Mouse (Mus musculus): ENCODE measurements around the gene Kxd1. TPM values are rescaled to one million over a fixed set of nuclear protein-coding genes. Genes with fewer than 3 reads are reported as not detected.

Kxd1 gene
- polyA plus RNA-seq, 1 experiment from 2014 or later, result 29.0 TPM

- no peak for ATAC-seq (ENCODE audit: low read depth)
- no peaks in the 10 kb centered on the region for H3K27me3 ChIP-seq (ENCODE audit: control insufficient read depth, insufficient read depth, low read depth, low read length)
- no peak overlapping the region for H3K9ac ChIP-seq (ENCODE audit: low read depth, low read length)
- 0 out of 2 replicates have a peak, but pooled peaks cover 2% of the 10 kb centered on the region for H3K9me3 ChIP-seq (replicated peaks; ENCODE audit: control insufficient read depth, low read length)
- 78% methylated on average over 4 of the region's 4 CpGs for WGBS (ENCODE audit: insufficient replicate concordance)
- H3K4me1 ChIP-seq (ENCODE audit: control insufficient read depth, low read depth, low read length), result peaks cover 16% of the 10 kb centered on the region
- H3K36me3 ChIP-seq (ENCODE audit: control insufficient read depth, insufficient read depth), result no peaks in the 10 kb centered on the region
- H3K27ac ChIP-seq (ENCODE audit: low read length), result no peak overlapping the region
- H3K4me2 ChIP-seq (ENCODE audit: low read depth, low read length), result no peak overlapping the region
- no peak overlapping the region for H3K4me3 ChIP-seq (ENCODE audit: low read depth, low read length)
These were observed 64.5 kb downstream of the Kxd1 start for GRCm38 (mm10) chr8:70463306-70463705.

DNA sequence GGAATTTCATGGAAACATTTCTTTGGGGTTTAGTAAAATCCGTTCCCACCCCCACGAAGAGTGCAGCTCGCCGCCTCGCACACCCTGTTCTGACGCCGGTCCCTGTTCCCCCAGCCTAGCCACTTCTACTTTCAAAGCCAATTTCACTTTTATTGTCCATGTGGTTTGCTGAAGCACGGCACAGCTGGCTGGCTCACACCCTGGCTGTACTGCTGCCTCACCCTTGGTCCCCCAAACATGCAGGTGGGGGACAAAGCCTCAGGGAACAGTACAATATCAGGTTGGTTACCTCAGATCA, 65.3 kb downstream of the Kxd1 start:
- Histone ChIP-seq H3K4me2 (ENCODE audit: low read depth, low read length) (no peak overlapping the region), H3K4me1 (ENCODE audit: control insufficient read depth, low read depth, low read length) (peaks cover 11% of the 10 kb centered on the region), H3K36me3 (ENCODE audit: control insufficient read depth, insufficient read depth) (no peaks in the 10 kb centered on the region), H3K4me3 (ENCODE audit: low read depth, low read length) (no peak overlapping the region), H3K9me3 (replicated peaks; ENCODE audit: control insufficient read depth, low read length) (0 out of 2 replicates have a peak, but pooled peaks cover 2% of the 10 kb centered on the region), H3K27ac (ENCODE audit: low read length) (no peak overlapping the region), H3K9ac (ENCODE audit: low read depth, low read length) (no peak overlapping the region), H3K27me3 (ENCODE audit: control insufficient read depth, insufficient read depth, low read depth, low read length) (no peaks in the 10 kb centered on the region)
- ATAC-seq (ENCODE audit: low read depth), result no peak
- 87% methylated on average over 8 of the region's 8 CpGs for WGBS (ENCODE audit: insufficient replicate concordance)

DNA sequence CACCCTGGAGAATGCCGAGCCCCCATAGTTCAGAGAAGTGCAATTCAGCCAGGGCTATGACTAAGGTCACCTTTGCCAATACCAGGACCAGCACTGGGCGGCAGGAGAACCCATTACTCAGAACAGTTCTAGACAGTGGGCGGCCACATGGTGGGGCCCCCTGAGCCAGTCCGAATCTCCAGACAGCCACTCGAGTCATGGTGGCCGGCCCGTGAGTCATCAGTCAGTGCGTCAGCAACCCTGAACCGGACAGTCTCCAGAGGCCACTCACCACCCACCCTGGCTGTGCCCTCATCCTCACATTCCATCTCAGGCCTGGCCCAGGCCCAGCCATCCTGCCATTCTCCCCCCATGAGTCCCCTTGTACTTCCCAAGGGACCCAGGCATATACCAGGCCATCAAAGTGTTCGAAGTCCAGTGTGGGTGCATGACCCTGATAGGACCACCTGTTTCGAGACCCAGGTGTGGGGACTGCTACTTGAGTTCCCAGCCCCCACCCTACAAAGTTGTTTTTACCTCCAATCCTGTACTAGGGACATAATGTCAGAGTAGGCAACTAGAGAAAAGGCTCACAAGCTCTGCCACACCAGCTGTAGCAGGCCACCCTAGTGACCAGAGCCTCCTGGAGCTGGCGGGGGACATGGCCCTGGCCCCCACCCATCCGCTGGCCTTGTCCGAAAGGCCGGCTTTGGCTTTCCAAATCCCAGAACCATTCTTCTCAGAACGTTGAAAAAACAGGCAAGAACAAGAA, 65.8 kb downstream of the Kxd1 start:
- Histone ChIP-seq H3K27ac (ENCODE audit: low read length) (no peak overlapping the region), H3K4me2 (ENCODE audit: low read depth, low read length) (no peak overlapping the region), H3K9me3 (replicated peaks; ENCODE audit: control insufficient read depth, low read length) (0 out of 2 replicates have a peak, but pooled peaks cover 2% of the 10 kb centered on the region), H3K27me3 (ENCODE audit: control insufficient read depth, insufficient read depth, low read depth, low read length) (no peaks in the 10 kb centered on the region), H3K36me3 (ENCODE audit: control insufficient read depth, insufficient read depth) (no peaks in the 10 kb centered on the region), H3K9ac (ENCODE audit: low read depth, low read length) (no peak overlapping the region), H3K4me3 (ENCODE audit: low read depth, low read length) (no peak overlapping the region), H3K4me1 (ENCODE audit: control insufficient read depth, low read depth, low read length) (peaks cover 6% of the 10 kb centered on the region)
- WGBS (ENCODE audit: insufficient replicate concordance), result 79% methylated on average over 16 of the region's 16 CpGs
- no peak for ATAC-seq (ENCODE audit: low read depth)

DNA sequence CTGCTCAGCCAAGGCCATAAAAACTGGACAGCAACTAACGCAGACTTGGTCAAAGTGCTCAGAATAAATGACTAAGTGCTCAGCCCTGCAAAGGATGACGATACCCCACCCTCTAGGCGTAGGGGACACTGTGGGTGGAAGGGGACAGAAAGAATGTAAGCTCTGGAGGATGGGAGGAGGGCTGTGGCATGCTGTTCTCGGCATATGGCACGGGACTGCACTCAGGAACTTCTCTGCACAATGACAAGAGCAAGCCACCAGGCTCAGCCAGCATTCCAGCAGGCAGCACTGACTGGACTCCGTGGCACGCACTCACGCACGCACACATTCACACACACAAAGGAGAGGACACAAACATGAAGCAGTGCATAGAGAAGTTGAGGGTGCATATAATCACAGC, 67.2 kb downstream of the Kxd1 start:
- Histone ChIP-seq H3K36me3 (ENCODE audit: control insufficient read depth, insufficient read depth) (no peaks in the 10 kb centered on the region), H3K4me1 (ENCODE audit: control insufficient read depth, low read depth, low read length) (no peaks in the 10 kb centered on the region), H3K9ac (ENCODE audit: low read depth, low read length) (no peak overlapping the region), H3K27ac (ENCODE audit: low read length) (no peak overlapping the region), H3K27me3 (ENCODE audit: control insufficient read depth, insufficient read depth, low read depth, low read length) (no peaks in the 10 kb centered on the region), H3K9me3 (replicated peaks; ENCODE audit: control insufficient read depth, low read length) (0 out of 2 replicates have a peak, but pooled peaks cover 2% of the 10 kb centered on the region), H3K4me3 (ENCODE audit: low read depth, low read length) (no peak overlapping the region), H3K4me2 (ENCODE audit: low read depth, low read length) (no peak overlapping the region)
- 83% methylated on average over 9 of the region's 9 CpGs for WGBS (ENCODE audit: insufficient replicate concordance)
- no peak for ATAC-seq (ENCODE audit: low read depth)

- no peaks in the 10 kb centered on the region for H3K36me3 ChIP-seq (ENCODE audit: control insufficient read depth, insufficient read depth)
- no peak overlapping the region for H3K4me2 ChIP-seq (ENCODE audit: low read depth, low read length)
- WGBS (ENCODE audit: insufficient replicate concordance), result 81% methylated on average over 5 of the region's 5 CpGs
- no peak overlapping the region for H3K4me3 ChIP-seq (ENCODE audit: low read depth, low read length)
- H3K27me3 ChIP-seq (ENCODE audit: control insufficient read depth, insufficient read depth, low read depth, low read length), result no peaks in the 10 kb centered on the region
- H3K4me1 ChIP-seq (ENCODE audit: control insufficient read depth, low read depth, low read length), result no peaks in the 10 kb centered on the region
- no peak overlapping the region for H3K9ac ChIP-seq (ENCODE audit: low read depth, low read length)
- 0 out of 2 replicates have a peak, but pooled peaks cover 2% of the 10 kb centered on the region for H3K9me3 ChIP-seq (replicated peaks; ENCODE audit: control insufficient read depth, low read length)
- no peak for ATAC-seq (ENCODE audit: low read depth)
- no peak overlapping the region for H3K27ac ChIP-seq (ENCODE audit: low read length)
These were observed 67.6 kb downstream of the Kxd1 start for GRCm38 (mm10) chr8:70460199-70460598.

DNA sequence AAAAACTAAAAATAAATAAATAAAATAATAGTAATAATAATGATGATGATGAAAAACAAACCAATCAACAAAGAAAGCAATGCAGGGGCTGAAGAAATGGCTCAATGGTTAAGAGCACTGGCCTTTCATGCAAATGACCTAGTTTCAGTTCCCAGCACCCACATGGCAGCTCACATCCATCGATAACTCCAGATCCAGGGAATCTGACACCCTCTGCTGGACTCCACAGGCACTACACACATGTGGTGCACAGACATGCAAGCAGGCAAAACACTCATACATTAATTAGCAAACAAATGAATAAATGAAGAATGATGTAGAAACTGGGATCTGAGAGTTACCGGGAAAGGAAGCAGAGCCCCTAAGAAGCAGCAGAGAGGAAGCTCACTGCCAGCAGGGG, 68.1 kb downstream of the Kxd1 start:
- 92% methylated on average over 2 of the region's 2 CpGs for WGBS (ENCODE audit: insufficient replicate concordance)
- no peak overlapping the region for H3K4me3 ChIP-seq (ENCODE audit: low read depth, low read length)
- H3K4me1 ChIP-seq (ENCODE audit: control insufficient read depth, low read depth, low read length), result no peaks in the 10 kb centered on the region
- no peak for ATAC-seq (ENCODE audit: low read depth)
- H3K9ac ChIP-seq (ENCODE audit: low read depth, low read length), result no peak overlapping the region
- H3K27me3 ChIP-seq (ENCODE audit: control insufficient read depth, insufficient read depth, low read depth, low read length), result no peaks in the 10 kb centered on the region
- no peak overlapping the region for H3K4me2 ChIP-seq (ENCODE audit: low read depth, low read length)
- H3K9me3 ChIP-seq (replicated peaks; ENCODE audit: control insufficient read depth, low read length), result 0 out of 2 replicates have a peak, but pooled peaks cover 2% of the 10 kb centered on the region
- no peaks in the 10 kb centered on the region for H3K36me3 ChIP-seq (ENCODE audit: control insufficient read depth, insufficient read depth)
- no peak overlapping the region for H3K27ac ChIP-seq (ENCODE audit: low read length)

DNA sequence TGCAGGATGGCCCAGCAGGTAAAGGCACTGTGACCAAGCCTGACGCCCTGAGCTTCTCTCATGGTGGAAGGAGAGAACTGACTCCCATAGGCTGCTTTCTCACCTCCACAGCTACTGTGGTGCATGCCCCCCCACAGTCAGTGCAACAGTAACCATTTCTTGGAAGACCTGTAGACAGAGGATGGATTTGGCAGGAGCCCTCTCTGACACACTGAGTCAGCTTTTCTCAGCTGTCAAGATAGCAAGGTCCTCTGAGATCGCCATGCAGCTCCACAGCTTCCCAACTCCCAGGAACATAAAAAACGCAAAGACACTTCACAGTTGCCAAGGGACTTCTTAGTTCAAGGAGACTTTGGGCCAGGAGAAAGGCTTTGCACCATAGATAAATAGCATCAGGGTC, 69.3 kb downstream of the Kxd1 start:
- Histone ChIP-seq H3K9ac (ENCODE audit: low read depth, low read length) (no peak overlapping the region), H3K4me1 (ENCODE audit: control insufficient read depth, low read depth, low read length) (no peaks in the 10 kb centered on the region), H3K4me2 (ENCODE audit: low read depth, low read length) (no peak overlapping the region), H3K9me3 (replicated peaks; ENCODE audit: control insufficient read depth, low read length) (0 out of 2 replicates have a peak, but pooled peaks cover 2% of the 10 kb centered on the region), H3K27ac (ENCODE audit: low read length) (no peak overlapping the region), H3K4me3 (ENCODE audit: low read depth, low read length) (no peak overlapping the region), H3K27me3 (ENCODE audit: control insufficient read depth, insufficient read depth, low read depth, low read length) (no peaks in the 10 kb centered on the region), H3K36me3 (ENCODE audit: control insufficient read depth, insufficient read depth) (no peaks in the 10 kb centered on the region)
- ATAC-seq (ENCODE audit: low read depth), result no peak
- WGBS (ENCODE audit: insufficient replicate concordance), result 73% methylated on average over 3 of the region's 3 CpGs

Other genes starting within 250 kb of the Kxd1 start
- 3.7 and 4.7 TPM in 2 replicates for gene Homer3, start 245.1 kb downstream of the Kxd1 start, polyA plus RNA-seq (2015; fragmentation: Nextera tagmentation; extraction: Ambion mirVana)
- gene Ddx49, start 225.5 kb downstream of the Kxd1 start, polyA plus RNA-seq (2015; fragmentation: Nextera tagmentation; extraction: Ambion mirVana), result 19.8 and 21.1 TPM in 2 replicates
- 195 and 209 TPM in 2 replicates for gene Cope, start 225.4 kb downstream of the Kxd1 start, polyA plus RNA-seq (2015; fragmentation: Nextera tagmentation; extraction: Ambion mirVana)
- gene Cers1, start 212.2 kb downstream of the Kxd1 start, polyA plus RNA-seq (2015; fragmentation: Nextera tagmentation; extraction: Ambion mirVana), result 0.05 and 0.24 TPM in 2 replicates
- 0.18 and 0.34 TPM in 2 replicates for gene Gdf1, start 198.1 kb downstream of the Kxd1 start, polyA plus RNA-seq (2015; fragmentation: Nextera tagmentation; extraction: Ambion mirVana)
- gene Upf1, start 174.7 kb downstream of the Kxd1 start, polyA plus RNA-seq (2015; fragmentation: Nextera tagmentation; extraction: Ambion mirVana), result 5.5 and 5.6 TPM in 2 replicates
- gene Comp, start 154.4 kb downstream of the Kxd1 start, polyA plus RNA-seq (2015; fragmentation: Nextera tagmentation; extraction: Ambion mirVana), result 1.3 and 1.6 TPM in 2 replicates
- 3.4 and 3.9 TPM in 2 replicates for gene Crtc1, start 88.4 kb downstream of the Kxd1 start, polyA plus RNA-seq (2015; fragmentation: Nextera tagmentation; extraction: Ambion mirVana)
- 5.6 and 7.1 TPM in 2 replicates for gene Klhl26, start 51.0 kb downstream of the Kxd1 start, polyA plus RNA-seq (2015; fragmentation: Nextera tagmentation; extraction: Ambion mirVana)
- gene Tmem59l, start 40.6 kb downstream of the Kxd1 start, polyA plus RNA-seq (2015; fragmentation: Nextera tagmentation; extraction: Ambion mirVana), result not detected in 2 replicates
- 0.83 and 1.3 TPM in 2 replicates for gene Crlf1, start 34.8 kb downstream of the Kxd1 start, polyA plus RNA-seq (2015; fragmentation: Nextera tagmentation; extraction: Ambion mirVana)
- 53.7 and 55.6 TPM in 2 replicates for gene Rex1bd, start 21.2 kb downstream of the Kxd1 start, polyA plus RNA-seq (2015; fragmentation: Nextera tagmentation; extraction: Ambion mirVana)
- gene Uba52, start 17.2 kb downstream of the Kxd1 start, polyA plus RNA-seq (2015; fragmentation: Nextera tagmentation; extraction: Ambion mirVana), result 490 and 558 TPM in 2 replicates
- 155 and 158 TPM in 2 replicates for gene Fkbp8, start 232 bp downstream of the Kxd1 start, polyA plus RNA-seq (2015; fragmentation: Nextera tagmentation; extraction: Ambion mirVana)
- gene Ell, start 11.5 kb upstream of the Kxd1 start, polyA plus RNA-seq (2015; fragmentation: Nextera tagmentation; extraction: Ambion mirVana), result 12.9 and 16.8 TPM in 2 replicates
- gene Isyna1, start 66.4 kb upstream of the Kxd1 start, polyA plus RNA-seq (2015; fragmentation: Nextera tagmentation; extraction: Ambion mirVana), result 35.0 and 38.0 TPM in 2 replicates
- gene Ssbp4, start 80.9 kb upstream of the Kxd1 start, polyA plus RNA-seq (2015; fragmentation: Nextera tagmentation; extraction: Ambion mirVana), result 25.1 and 32.3 TPM in 2 replicates
- gene Lrrc25, start 88.2 kb upstream of the Kxd1 start, polyA plus RNA-seq (2015; fragmentation: Nextera tagmentation; extraction: Ambion mirVana), result 7.5 and 9.0 TPM in 2 replicates
- gene Gdf15, start 104.5 kb upstream of the Kxd1 start, polyA plus RNA-seq (2015; fragmentation: Nextera tagmentation; extraction: Ambion mirVana), result 2.7 and 3.1 TPM in 2 replicates
- gene Pgpep1, start 132.4 kb upstream of the Kxd1 start, polyA plus RNA-seq (2015; fragmentation: Nextera tagmentation; extraction: Ambion mirVana), result 18.9 and 20.5 TPM in 2 replicates
- 104 and 113 TPM in 2 replicates for gene Lsm4, start 145.3 kb upstream of the Kxd1 start, polyA plus RNA-seq (2015; fragmentation: Nextera tagmentation; extraction: Ambion mirVana)
- 12.3 and 17.5 TPM in 2 replicates for gene Jund, start 171.0 kb upstream of the Kxd1 start, polyA plus RNA-seq (2015; fragmentation: Nextera tagmentation; extraction: Ambion mirVana)
- gene Iqcn, start 175.5 kb upstream of the Kxd1 start, polyA plus RNA-seq (2015; fragmentation: Nextera tagmentation; extraction: Ambion mirVana), result 0.02 TPM in 1 of 2 replicates, not detected in the other
- gene Gm3336, start 190.6 kb upstream of the Kxd1 start, polyA plus RNA-seq (2015; fragmentation: Nextera tagmentation; extraction: Ambion mirVana), result 0.40 and 0.47 TPM in 2 replicates
- 1.5 and 2.2 TPM in 2 replicates for gene Pde4c, start 195.8 kb upstream of the Kxd1 start, polyA plus RNA-seq (2015; fragmentation: Nextera tagmentation; extraction: Ambion mirVana)
- 2.2 and 3.4 TPM in 2 replicates for gene Rab3a, start 226.7 kb upstream of the Kxd1 start, polyA plus RNA-seq (2015; fragmentation: Nextera tagmentation; extraction: Ambion mirVana)
- gene Mpv17l2, start 233.0 kb upstream of the Kxd1 start, polyA plus RNA-seq (2015; fragmentation: Nextera tagmentation; extraction: Ambion mirVana), result 31.4 and 32.1 TPM in 2 replicates
- 12.2 and 13.9 TPM in 2 replicates for gene Pik3r2, start 248.8 kb upstream of the Kxd1 start, polyA plus RNA-seq (2015; fragmentation: Nextera tagmentation; extraction: Ambion mirVana)